Mouse (Mus musculus): ENCODE data around the gene Acy3. TPM values are rescaled to one million over a fixed set of nuclear protein-coding genes. Genes with fewer than 3 reads are reported as not detected.
"Not testable (repeated sequence)": the region's sequence is repeated elsewhere in the genome, so short reads cannot be mapped to it uniquely, and the experiment has no call there.

The Acy3 gene
- polyA plus RNA-seq, 1 experiment from 2014 or later, result 3.4 TPM

GRCm38 (mm10) chr19:3957296-3958036, 28.9 kb upstream of the Acy3 start:
- H3K4me2 ChIP-seq (replicated peaks); H3K27ac ChIP-seq; H3K9ac ChIP-seq; H3K4me3 ChIP-seq; H3K9me3 ChIP-seq; H3K27me3 ChIP-seq; ATAC-seq (ENCODE audit: insufficient number of reproducible peaks, insufficient read depth, low FRiP score, low TSS enrichment); H3K36me3 ChIP-seq; H3K4me1 ChIP-seq: not testable (repeated sequence)
- WGBS, result 77% methylated on average over 5 of the region's 5 CpGs

GRCm38 (mm10) chr19:3958470-3958869, 27.9 kb upstream of the Acy3 start, which contains the start of gene Aldh3b3:
Gene Aldh3b3, plus strand, starts transcription at chr19:3958645.
- 78% methylated on average over 4 of the region's 4 CpGs for WGBS
- no peaks in the 10 kb centered on the region for H3K9me3 ChIP-seq
- no peak within 1 kb of the TSS for H3K9ac ChIP-seq
- H3K27ac ChIP-seq, result no peak within 1 kb of the TSS
- H3K4me1 ChIP-seq, result no peaks in the 10 kb centered on the region
- H3K4me2 ChIP-seq (replicated peaks), result no peak within 1 kb of the TSS
- no peaks in the 10 kb centered on the region for H3K36me3 ChIP-seq
- ATAC-seq (ENCODE audit: insufficient number of reproducible peaks, insufficient read depth, low FRiP score, low TSS enrichment), result no peak
- no peak within 1 kb of the TSS for H3K4me3 ChIP-seq
- no peaks in the 10 kb centered on the region for H3K27me3 ChIP-seq

DNA sequence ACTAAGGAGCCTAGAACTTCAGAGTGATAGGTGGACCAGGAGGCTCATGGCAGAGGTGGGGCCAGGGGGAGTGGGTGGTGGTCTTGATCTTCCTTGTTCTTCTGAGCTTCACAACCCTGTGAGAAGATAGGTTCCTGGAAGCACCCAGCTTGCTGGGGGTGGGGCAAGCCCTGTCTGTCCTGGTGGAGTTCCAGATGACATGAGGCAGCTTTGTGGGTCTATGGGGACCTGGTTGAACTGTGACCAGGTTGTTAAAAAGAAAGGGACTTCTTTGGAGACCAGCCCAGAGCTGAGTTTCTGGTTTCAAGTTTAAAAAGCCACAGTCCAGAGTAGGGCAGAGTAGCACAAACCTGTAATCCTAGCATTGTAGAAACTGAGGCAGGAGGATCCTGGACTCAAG, 27.3 kb upstream of the Acy3 start:
- Histone ChIP-seq H3K9me3 (no peaks in the 10 kb centered on the region), H3K27ac (no peak overlapping the region), H3K4me3 (no peak overlapping the region), H3K27me3 (no peaks in the 10 kb centered on the region), H3K4me1 (no peaks in the 10 kb centered on the region), H3K36me3 (no peaks in the 10 kb centered on the region), H3K4me2 (replicated peaks) (no peak overlapping the region), H3K9ac (no peak overlapping the region)
- ATAC-seq (ENCODE audit: insufficient number of reproducible peaks, insufficient read depth, low FRiP score, low TSS enrichment), result no peak

DNA sequence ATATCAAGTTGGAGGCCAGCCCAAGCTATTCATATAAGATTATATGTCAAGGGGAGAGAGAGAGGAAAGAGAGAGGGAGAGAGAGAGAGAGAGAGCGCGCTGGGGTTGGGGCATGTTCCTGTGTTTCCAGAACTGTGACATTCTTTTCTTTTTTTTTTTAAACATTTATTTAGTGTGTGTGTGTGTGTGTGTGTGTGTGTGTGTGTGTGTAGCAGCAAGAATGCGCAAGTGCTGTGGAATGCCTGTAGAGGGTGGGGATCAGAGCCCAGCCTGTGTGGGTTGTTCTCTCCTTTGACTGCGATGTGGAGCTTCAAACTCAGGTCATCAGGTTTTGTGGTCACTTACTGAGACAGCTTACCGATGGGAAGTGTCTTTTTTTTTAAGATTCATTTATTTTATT, 26.2 kb upstream of the Acy3 start:
- no peak overlapping the region for H3K4me3 ChIP-seq
- ATAC-seq (ENCODE audit: insufficient number of reproducible peaks, insufficient read depth, low FRiP score, low TSS enrichment), result no peak
- H3K9ac ChIP-seq, result no peak overlapping the region
- no peak overlapping the region for H3K4me2 ChIP-seq (replicated peaks)
- WGBS, result 78% methylated on average over 5 of the region's 5 CpGs
- H3K27ac ChIP-seq, result no peak overlapping the region
- no peaks in the 10 kb centered on the region for H3K4me1 ChIP-seq
- H3K36me3 ChIP-seq, result no peaks in the 10 kb centered on the region
- H3K27me3 ChIP-seq, result no peaks in the 10 kb centered on the region
- no peaks in the 10 kb centered on the region for H3K9me3 ChIP-seq

DNA sequence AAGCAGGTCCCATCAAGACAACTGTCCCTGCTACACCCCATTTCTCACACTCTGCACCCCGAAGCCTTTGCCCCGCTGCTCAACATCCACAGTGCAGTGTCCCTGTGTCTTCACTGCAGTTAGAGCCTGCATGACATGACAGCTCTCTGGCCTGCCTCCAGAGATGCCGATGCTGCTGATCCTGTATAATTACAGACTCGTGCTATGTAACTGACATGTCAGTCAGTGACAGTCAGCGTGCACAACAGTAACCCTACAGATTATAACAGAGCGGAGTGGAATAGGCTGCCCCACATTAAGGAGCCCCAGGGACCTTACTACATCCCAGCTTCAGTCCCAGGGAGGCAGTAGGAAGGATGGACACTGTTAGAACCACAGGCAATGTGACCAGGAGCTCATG, 24.6 kb upstream of the Acy3 start:
- not testable (repeated sequence) for H3K9me3 ChIP-seq; H3K4me2 ChIP-seq (replicated peaks); H3K27ac ChIP-seq; H3K27me3 ChIP-seq; H3K4me1 ChIP-seq; H3K4me3 ChIP-seq; H3K36me3 ChIP-seq; ATAC-seq (ENCODE audit: insufficient number of reproducible peaks, insufficient read depth, low FRiP score, low TSS enrichment); H3K9ac ChIP-seq
- WGBS, result 79% methylated on average over 6 of the region's 6 CpGs

- no peak for ATAC-seq (ENCODE audit: insufficient number of reproducible peaks, insufficient read depth, low FRiP score, low TSS enrichment)
Measured at GRCm38 (mm10) chr19:3962469-3962868, 23.9 kb upstream of the Acy3 start.

DNA sequence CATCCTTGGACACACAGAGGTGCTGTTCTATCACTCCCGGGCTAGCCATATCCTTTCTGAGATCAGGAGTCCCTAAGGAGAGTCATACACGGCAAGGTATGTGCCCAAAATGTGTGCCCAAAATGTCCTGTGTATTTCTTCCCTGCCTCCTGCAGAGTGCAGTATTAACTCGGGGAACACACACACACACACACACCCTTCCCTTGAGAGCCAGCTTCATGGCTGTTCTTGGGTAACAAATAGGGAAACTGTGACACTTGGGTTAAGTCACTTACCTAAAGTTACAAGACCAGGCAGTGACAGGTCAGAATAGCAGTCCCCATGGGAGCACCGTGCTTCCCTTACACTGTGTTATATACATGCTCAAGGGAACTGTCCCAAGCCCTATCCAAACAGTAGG, 22.3 kb upstream of the Acy3 start:
- Histone ChIP-seq H3K4me1 (no peaks in the 10 kb centered on the region), H3K27me3 (no peaks in the 10 kb centered on the region), H3K36me3 (no peaks in the 10 kb centered on the region), H3K9me3 (no peaks in the 10 kb centered on the region), H3K27ac (no peak overlapping the region), H3K4me2 (replicated peaks) (no peak overlapping the region), H3K4me3 (no peak overlapping the region), H3K9ac (no peak overlapping the region)
- ATAC-seq (ENCODE audit: insufficient number of reproducible peaks, insufficient read depth, low FRiP score, low TSS enrichment), result no peak
- WGBS, result 73% methylated on average over 4 of the region's 4 CpGs

More at GRCm38 (mm10) chr19:3962469-3962868, 23.9 kb upstream of the Acy3 start:
- no peak overlapping the region for H3K4me3 ChIP-seq
- H3K27me3 ChIP-seq, result no peaks in the 10 kb centered on the region
- no peaks in the 10 kb centered on the region for H3K36me3 ChIP-seq
- H3K4me1 ChIP-seq, result no peaks in the 10 kb centered on the region
- H3K27ac ChIP-seq, result no peak overlapping the region
- H3K4me2 ChIP-seq (replicated peaks), result no peak overlapping the region
- no peak overlapping the region for H3K9ac ChIP-seq
- no peaks in the 10 kb centered on the region for H3K9me3 ChIP-seq
- WGBS, result 16% methylated on average over 2 of the region's 2 CpGs

GRCm38 (mm10) chr19:3966330-3967075, 19.9 kb upstream of the Acy3 start:
- Histone ChIP-seq H3K4me2 (replicated peaks) (no peak overlapping the region), H3K4me3 (no peak overlapping the region), H3K4me1 (no peaks in the 10 kb centered on the region), H3K36me3 (no peaks in the 10 kb centered on the region), H3K9me3 (no peaks in the 10 kb centered on the region), H3K27me3 (no peaks in the 10 kb centered on the region), H3K27ac (no peak overlapping the region), H3K9ac (no peak overlapping the region)
- no peak for ATAC-seq (ENCODE audit: insufficient number of reproducible peaks, insufficient read depth, low FRiP score, low TSS enrichment)
- WGBS, result 70% methylated on average over 11 of the region's 11 CpGs

- no peak for ATAC-seq (ENCODE audit: insufficient number of reproducible peaks, insufficient read depth, low FRiP score, low TSS enrichment)
- H3K4me3 ChIP-seq, result no peak overlapping the region
- no peak overlapping the region for H3K9ac ChIP-seq
- no peaks in the 10 kb centered on the region for H3K36me3 ChIP-seq
- peaks cover 7% of the 10 kb centered on the region for H3K4me1 ChIP-seq
- 61% methylated on average over 3 of the region's 3 CpGs for WGBS
- H3K27ac ChIP-seq, result no peak overlapping the region
- H3K27me3 ChIP-seq, result no peaks in the 10 kb centered on the region
- no peak overlapping the region for H3K4me2 ChIP-seq (replicated peaks)
- no peaks in the 10 kb centered on the region for H3K9me3 ChIP-seq
Measured at GRCm38 (mm10) chr19:3967258-3967657, 19.1 kb upstream of the Acy3 start.

DNA sequence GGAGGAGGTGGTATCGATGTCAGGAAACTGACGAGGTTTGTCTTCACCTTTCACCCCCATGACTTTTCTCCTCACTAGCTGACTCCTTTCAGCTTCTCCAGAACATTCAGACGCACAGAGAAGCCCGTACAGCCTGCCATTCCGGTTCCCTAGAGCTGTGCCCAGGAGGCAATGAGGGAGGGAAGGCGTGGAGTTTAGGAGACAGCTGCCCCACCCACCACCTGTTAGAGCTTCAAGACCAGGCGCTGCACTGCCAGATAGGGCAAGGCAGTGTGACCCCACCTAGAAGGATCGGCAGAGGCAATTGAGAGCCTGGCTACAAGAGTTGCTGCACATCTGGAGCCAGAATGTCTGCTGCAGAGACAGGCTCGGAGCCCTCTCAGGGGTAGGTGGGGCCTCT, 14.1 kb upstream of the Acy3 start, which contains the start of gene Aldh3b2:
Gene Aldh3b2, plus strand, starts transcription at position 100 of the 400 bp plus-strand sequence.
- no peak within 1 kb of the TSS for H3K4me3 ChIP-seq
- peaks cover 10% of the 10 kb centered on the region for H3K4me1 ChIP-seq
- H3K9me3 ChIP-seq, result no peaks in the 10 kb centered on the region
- no peak within 1 kb of the TSS for H3K9ac ChIP-seq
- H3K4me2 ChIP-seq (replicated peaks), result no peak within 1 kb of the TSS
- ATAC-seq (ENCODE audit: insufficient number of reproducible peaks, insufficient read depth, low FRiP score, low TSS enrichment), result no peak
- H3K27me3 ChIP-seq, result no peaks in the 10 kb centered on the region
- WGBS, result 25% methylated on average over 8 of the region's 9 CpGs
- no peak within 1 kb of the TSS for H3K27ac ChIP-seq
- no peaks in the 10 kb centered on the region for H3K36me3 ChIP-seq

GRCm38 (mm10) chr19:3974608-3975007, 11.8 kb upstream of the Acy3 start:
- H3K27me3 ChIP-seq; H3K9me3 ChIP-seq; ATAC-seq (ENCODE audit: insufficient number of reproducible peaks, insufficient read depth, low FRiP score, low TSS enrichment); H3K4me3 ChIP-seq; H3K4me1 ChIP-seq; H3K36me3 ChIP-seq; H3K27ac ChIP-seq; H3K4me2 ChIP-seq (replicated peaks); H3K9ac ChIP-seq: not testable (repeated sequence)
- WGBS, result 76% methylated on average over 6 of the region's 6 CpGs

GRCm38 (mm10) chr19:3975866-3976265, 10.5 kb upstream of the Acy3 start:
- H3K4me2 ChIP-seq (replicated peaks), result no peak overlapping the region
- peaks cover 10% of the 10 kb centered on the region for H3K4me1 ChIP-seq
- ATAC-seq (ENCODE audit: insufficient number of reproducible peaks, insufficient read depth, low FRiP score, low TSS enrichment), result no peak
- H3K9me3 ChIP-seq, result no peaks in the 10 kb centered on the region
- no peaks in the 10 kb centered on the region for H3K27me3 ChIP-seq
- no peak overlapping the region for H3K27ac ChIP-seq
- 67% methylated on average over 2 of the region's 2 CpGs for WGBS
- no peaks in the 10 kb centered on the region for H3K36me3 ChIP-seq
- no peak overlapping the region for H3K9ac ChIP-seq
- H3K4me3 ChIP-seq, result no peak overlapping the region

Data from embryonic facial prominence, embryonic 12.5 days (tissue).